Mouse (Mus musculus): ENCODE results near the gene Galnt4.

DNA sequence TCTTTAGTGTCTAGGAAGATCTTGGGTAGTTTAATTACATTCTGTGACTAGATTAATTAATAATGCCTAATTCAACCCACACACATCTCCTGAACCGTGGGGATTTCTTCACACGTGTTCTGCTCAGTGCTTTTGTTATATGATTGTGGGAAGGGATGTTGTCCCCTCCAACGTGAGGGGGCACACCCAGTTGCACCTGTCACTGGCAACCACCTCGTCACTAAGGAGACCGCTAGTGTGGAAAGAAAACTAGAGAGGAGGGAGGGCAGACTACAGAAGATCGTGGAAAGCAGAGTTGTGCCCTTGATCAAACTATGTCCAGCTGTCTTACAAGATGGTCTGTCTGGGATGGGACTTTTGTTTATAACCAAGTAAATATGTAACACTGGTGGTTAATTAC is 21.9 kb upstream of the Galnt4 start:
- TF ChIP-seq USF1 (IDR thresholded peaks at IDR 0.05; ENCODE audit: low read depth) (no peak), CTCF (IDR thresholded peaks at IDR 0.05; ENCODE audit: control insufficient read depth, insufficient read depth, insufficient read length) (no peak)
